Mouse (Mus musculus): Measurements from ENCODE around the gene Maml3. TPM values are rescaled to one million over a fixed set of nuclear protein-coding genes. Genes with fewer than 3 reads are reported as not detected.

Gene Maml3
- polyA plus RNA-seq, 1 experiment: 3.1 TPM

GRCm38 (mm10) chr3:52045221-52045641 lies 59.6 kb downstream of the Maml3 start:
- peak overlapping the region; percentile 91 for H3K4me2 ChIP-seq (ENCODE audit: low read depth)
- no peaks in the 10 kb centered on the region for H3K27me3 ChIP-seq (ENCODE audit: control insufficient read depth, insufficient read depth, insufficient read length)
- no peak overlapping the region for H3ac ChIP-seq (ENCODE audit: control insufficient read depth, insufficient read length)
- no peak for TF ChIP-seq CEBPB (IDR thresholded peaks at IDR 0.05; ENCODE audit: insufficient read depth, poor library complexity, severe bottlenecking)
- no peak for TF ChIP-seq TCF12 (IDR thresholded peaks at IDR 0.05; ENCODE audit: insufficient read depth, poor library complexity, severe bottlenecking)
- TF ChIP-seq TCF3 (IDR thresholded peaks at IDR 0.05; ENCODE audit: insufficient read length, low read depth): no peak
- TF ChIP-seq POLR2A (IDR thresholded peaks at IDR 0.05; ENCODE audit: insufficient read length, low read depth): no peak
- H3K4me3 ChIP-seq: peak overlapping the region; percentile 23
- H3K36me3 ChIP-seq (ENCODE audit: control insufficient read depth, insufficient read depth): no peaks in the 10 kb centered on the region
- peaks cover 21% of the 10 kb centered on the region for H3K79me2 ChIP-seq (ENCODE audit: control insufficient read depth, insufficient read depth)

- no peak overlapping the region for H3ac ChIP-seq (ENCODE audit: control insufficient read depth, insufficient read length)
- no peak for TF ChIP-seq TCF3 (IDR thresholded peaks at IDR 0.05; ENCODE audit: insufficient read length, low read depth)
- no peak for TF ChIP-seq TCF12 (IDR thresholded peaks at IDR 0.05; ENCODE audit: insufficient read depth, poor library complexity, severe bottlenecking)
- no peak for TF ChIP-seq USF1 (IDR thresholded peaks at IDR 0.05; ENCODE audit: low read depth)
- TF ChIP-seq POLR2AphosphoS2 (IDR thresholded peaks at IDR 0.05; ENCODE audit: insufficient read length, low read depth): no peak
- H3K79me2 ChIP-seq (ENCODE audit: control insufficient read depth, insufficient read depth): peaks cover 21% of the 10 kb centered on the region
- no peaks in the 10 kb centered on the region for H3K36me3 ChIP-seq (ENCODE audit: control insufficient read depth, insufficient read depth)
- H3K27me3 ChIP-seq (ENCODE audit: control insufficient read depth, insufficient read depth, insufficient read length): no peaks in the 10 kb centered on the region
- H3K4me2 ChIP-seq (ENCODE audit: low read depth): no peak overlapping the region
- H3K4me3 ChIP-seq: no peak overlapping the region
Measured at GRCm38 (mm10) chr3:52044651-52045050, 60.2 kb downstream of the Maml3 start.

- no peak overlapping the region for H3K4me2 ChIP-seq (ENCODE audit: low read depth)
- H3K4me3 ChIP-seq: no peak overlapping the region
- H3ac ChIP-seq (ENCODE audit: control insufficient read depth, insufficient read length): no peak overlapping the region
- peaks cover 21% of the 10 kb centered on the region for H3K79me2 ChIP-seq (ENCODE audit: control insufficient read depth, insufficient read depth)
- no peaks in the 10 kb centered on the region for H3K36me3 ChIP-seq (ENCODE audit: control insufficient read depth, insufficient read depth)
- H3K27me3 ChIP-seq (ENCODE audit: control insufficient read depth, insufficient read depth, insufficient read length): no peaks in the 10 kb centered on the region
- no peak for TF ChIP-seq TCF12 (IDR thresholded peaks at IDR 0.05; ENCODE audit: insufficient read depth, poor library complexity, severe bottlenecking)
- no peak for TF ChIP-seq POLR2AphosphoS2 (IDR thresholded peaks at IDR 0.05; ENCODE audit: insufficient read length, low read depth)
- no peak for TF ChIP-seq SRF (IDR thresholded peaks at IDR 0.05; ENCODE audit: control insufficient read depth, insufficient read length, low read depth)
- TF ChIP-seq USF1 (IDR thresholded peaks at IDR 0.05; ENCODE audit: low read depth): no peak
- TF ChIP-seq POLR2A (IDR thresholded peaks at IDR 0.05; ENCODE audit: insufficient read length, low read depth): no peak
- no peak for TF ChIP-seq MAX (IDR thresholded peaks at IDR 0.05; ENCODE audit: low read depth)
- no peak for TF ChIP-seq E2F4 (IDR thresholded peaks at IDR 0.05; ENCODE audit: insufficient read depth)
- TF ChIP-seq TCF3 (IDR thresholded peaks at IDR 0.05; ENCODE audit: insufficient read length, low read depth): no peak
Measured at GRCm38 (mm10) chr3:52043847-52044246, 61.0 kb downstream of the Maml3 start.

GRCm38 (mm10) chr3:52042680-52043079 lies 62.2 kb downstream of the Maml3 start:
- no peak overlapping the region for H3K4me2 ChIP-seq (ENCODE audit: low read depth)
- H3K4me3 ChIP-seq: no peak overlapping the region
- peaks cover 21% of the 10 kb centered on the region for H3K79me2 ChIP-seq (ENCODE audit: control insufficient read depth, insufficient read depth)
- H3K27me3 ChIP-seq (ENCODE audit: control insufficient read depth, insufficient read depth, insufficient read length): no peaks in the 10 kb centered on the region
- H3K36me3 ChIP-seq (ENCODE audit: control insufficient read depth, insufficient read depth): no peaks in the 10 kb centered on the region
- H3ac ChIP-seq (ENCODE audit: control insufficient read depth, insufficient read length): no peak overlapping the region
- no peak for TF ChIP-seq TCF12 (IDR thresholded peaks at IDR 0.05; ENCODE audit: insufficient read depth, poor library complexity, severe bottlenecking)
- no peak for TF ChIP-seq TCF3 (IDR thresholded peaks at IDR 0.05; ENCODE audit: insufficient read length, low read depth)
- TF ChIP-seq POLR2A (IDR thresholded peaks at IDR 0.05; ENCODE audit: insufficient read length, low read depth): no peak
- TF ChIP-seq USF1 (IDR thresholded peaks at IDR 0.05; ENCODE audit: low read depth): no peak
- TF ChIP-seq CEBPB (IDR thresholded peaks at IDR 0.05; ENCODE audit: insufficient read depth, poor library complexity, severe bottlenecking): no peak
- TF ChIP-seq SRF (IDR thresholded peaks at IDR 0.05; ENCODE audit: control insufficient read depth, insufficient read length, low read depth): no peak
- no peak for TF ChIP-seq REST (IDR thresholded peaks at IDR 0.05; ENCODE audit: insufficient read depth, insufficient read length)
- TF ChIP-seq MAX (IDR thresholded peaks at IDR 0.05; ENCODE audit: low read depth): no peak
- TF ChIP-seq E2F4 (IDR thresholded peaks at IDR 0.05; ENCODE audit: insufficient read depth): no peak
- no peak for TF ChIP-seq MYOG (IDR thresholded peaks at IDR 0.05; ENCODE audit: control insufficient read depth in 1 of 3, insufficient read depth in 1 of 3, insufficient read length in 2 of 3, low read depth in 2 of 3)
- TF ChIP-seq MYOD1 (IDR thresholded peaks at IDR 0.05; ENCODE audit: control insufficient read depth in 1 of 3, insufficient read length in 2 of 3, low read depth in 2 of 3): no peak
- TF ChIP-seq POLR2AphosphoS2 (IDR thresholded peaks at IDR 0.05; ENCODE audit: insufficient read length, low read depth): no peak

- no peak for TF ChIP-seq SRF (IDR thresholded peaks at IDR 0.05; ENCODE audit: control insufficient read depth, insufficient read length, low read depth)
- no peak for TF ChIP-seq POLR2A (IDR thresholded peaks at IDR 0.05; ENCODE audit: insufficient read length, low read depth)
- TF ChIP-seq MAX (IDR thresholded peaks at IDR 0.05; ENCODE audit: low read depth): no peak
- TF ChIP-seq MYOG (IDR thresholded peaks at IDR 0.05; ENCODE audit: control insufficient read depth in 1 of 3, insufficient read depth in 1 of 3, insufficient read length in 2 of 3, low read depth in 2 of 3): no peak
- no peak for TF ChIP-seq TCF3 (IDR thresholded peaks at IDR 0.05; ENCODE audit: insufficient read length, low read depth)
- no peak for TF ChIP-seq REST (IDR thresholded peaks at IDR 0.05; ENCODE audit: insufficient read depth, insufficient read length)
- TF ChIP-seq MYOD1 (IDR thresholded peaks at IDR 0.05; ENCODE audit: control insufficient read depth in 1 of 3, insufficient read length in 2 of 3, low read depth in 2 of 3): no peak
- TF ChIP-seq POLR2AphosphoS2 (IDR thresholded peaks at IDR 0.05; ENCODE audit: insufficient read length, low read depth): no peak
- TF ChIP-seq E2F4 (IDR thresholded peaks at IDR 0.05; ENCODE audit: insufficient read depth): no peak
- TF ChIP-seq USF1 (IDR thresholded peaks at IDR 0.05; ENCODE audit: low read depth): no peak
- no peak for TF ChIP-seq CEBPB (IDR thresholded peaks at IDR 0.05; ENCODE audit: insufficient read depth, poor library complexity, severe bottlenecking)
- TF ChIP-seq TCF12 (IDR thresholded peaks at IDR 0.05; ENCODE audit: insufficient read depth, poor library complexity, severe bottlenecking): no peak
Measured at GRCm38 (mm10) chr3:52039958-52040357, 64.9 kb downstream of the Maml3 start.

More at GRCm38 (mm10) chr3:52039958-52040357, 64.9 kb downstream of the Maml3 start:
- Histone ChIP-seq H3K4me3 (no peak overlapping the region), H3K4me2 (ENCODE audit: low read depth) (no peak overlapping the region), H3K27me3 (ENCODE audit: control insufficient read depth, insufficient read depth, insufficient read length) (no peaks in the 10 kb centered on the region), H3ac (ENCODE audit: control insufficient read depth, insufficient read length) (no peak overlapping the region), H3K79me2 (ENCODE audit: control insufficient read depth, insufficient read depth) (peaks cover 16% of the 10 kb centered on the region), H3K36me3 (ENCODE audit: control insufficient read depth, insufficient read depth) (no peaks in the 10 kb centered on the region)

All from myocyte (in vitro differentiated cells).